Mouse (Mus musculus) right cerebral cortex, adult 18-20 months (tissue): ENCODE results near the gene Abcg5.

Experiments used
- DNase-seq: peaks from one replicate; pipeline ENCODE4 v3.0.0; 2022; ENCODE audit warnings: mixed read lengths

Gene Abcg5

GRCm38 (mm10) chr17:84642324-84642723 is 40.5 kb downstream of the Abcg5 start:
- no peak for DNase-seq

- DNase-seq = peak; percentile 30
These were observed 40.9 kb downstream of the Abcg5 start for GRCm38 (mm10) chr17:84641893-84642292.

- no peak for DNase-seq
These were observed 42.9 kb downstream of the Abcg5 start for GRCm38 (mm10) chr17:84639796-84640378.

- DNase-seq = no peak
These were observed 44.8 kb downstream of the Abcg5 start for GRCm38 (mm10) chr17:84637971-84638370.

- DNase-seq = no peak
These were observed 46.5 kb downstream of the Abcg5 start for GRCm38 (mm10) chr17:84636328-84636727.

GRCm38 (mm10) chr17:84633443-84633842 is 49.4 kb downstream of the Abcg5 start:
- DNase-seq = no peak

GRCm38 (mm10) chr17:84631836-84632235 is 51.0 kb downstream of the Abcg5 start:
- DNase-seq = no peak

- peak; percentile 15 for DNase-seq
These were observed 54.2 kb downstream of the Abcg5 start for GRCm38 (mm10) chr17:84628611-84629010.

- no peak for DNase-seq
These were observed 55.1 kb downstream of the Abcg5 start for GRCm38 (mm10) chr17:84627721-84628120.

GRCm38 (mm10) chr17:84626857-84627305 is 55.9 kb downstream of the Abcg5 start:
- peak; percentile 12 for DNase-seq

- DNase-seq = peak; percentile 94
These were observed 56.4 kb downstream of the Abcg5 start, which contains the start of gene Dync2li1 for GRCm38 (mm10) chr17:84626276-84626856. TSS of gene Dync2li1 (plus strand) at chr17:84626496.

- DNase-seq = no peak
These were observed 59.9 kb downstream of the Abcg5 start for GRCm38 (mm10) chr17:84622873-84623272.

- no peak for DNase-seq
These were observed 60.8 kb downstream of the Abcg5 start for GRCm38 (mm10) chr17:84622028-84622427.

- DNase-seq = no peak
These were observed 61.6 kb downstream of the Abcg5 start for GRCm38 (mm10) chr17:84621209-84621608.

- DNase-seq = no peak
These were observed 62.2 kb downstream of the Abcg5 start for GRCm38 (mm10) chr17:84620610-84621009.

GRCm38 (mm10) chr17:84620076-84620475 is 62.7 kb downstream of the Abcg5 start:
- DNase-seq = no peak

GRCm38 (mm10) chr17:84619112-84619511 is 63.7 kb downstream of the Abcg5 start:
- no peak for DNase-seq

- no peak for DNase-seq
These were observed 64.9 kb downstream of the Abcg5 start for GRCm38 (mm10) chr17:84617953-84618352.

GRCm38 (mm10) chr17:84616526-84617074 is 66.2 kb downstream of the Abcg5 start:
- DNase-seq = no peak

GRCm38 (mm10) chr17:84615811-84616210 is 67.0 kb downstream of the Abcg5 start:
- DNase-seq = no peak

- DNase-seq = no peak
These were observed 70.8 kb downstream of the Abcg5 start for GRCm38 (mm10) chr17:84611971-84612370.

- no peak for DNase-seq
These were observed 71.3 kb downstream of the Abcg5 start for GRCm38 (mm10) chr17:84611500-84611899.

GRCm38 (mm10) chr17:84608606-84609005 is 74.2 kb downstream of the Abcg5 start:
- no peak for DNase-seq
